Mouse (Mus musculus): Measurements from ENCODE around the gene Bace2.

DNA sequence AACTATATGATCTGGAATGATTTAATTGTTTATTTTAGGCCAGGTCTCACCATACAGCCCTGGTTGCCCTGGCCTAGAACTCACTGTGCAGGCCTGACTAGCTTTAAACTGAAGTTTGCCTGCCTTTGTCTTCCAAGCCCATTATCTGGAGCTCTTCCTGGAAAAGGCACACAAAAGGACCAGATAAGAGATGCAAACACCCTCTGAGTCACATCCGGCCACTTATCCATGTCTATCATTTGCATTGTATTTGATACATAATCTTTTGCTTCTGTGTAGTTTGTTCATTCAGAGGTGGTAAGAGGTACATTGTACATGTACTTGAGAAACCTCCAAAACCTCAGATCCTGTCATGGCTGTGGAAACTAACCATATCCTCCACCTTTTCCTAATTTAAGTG, 67.1 kb downstream of the Bace2 start:
- no peak for TF ChIP-seq CTCF (IDR thresholded peaks at IDR 0.05; ENCODE audit: borderline replicate concordance, insufficient read depth, low read depth, low read length)
- no peak for TF ChIP-seq POLR2A (IDR thresholded peaks at IDR 0.05; ENCODE audit: borderline replicate concordance, insufficient read depth, low read length)
